Mouse (Mus musculus) adrenal gland, postnatal 4 days (tissue): ENCODE data around the gene Stub1. TPM values are rescaled to one million over a fixed set of nuclear protein-coding genes. Genes with fewer than 3 reads are reported as not detected.

Experiments
- DNase-seq, 2 experiments: peaks; one replicate each; pipeline ENCODE4 v3.0.0; 2021 to 2022; ENCODE audit warnings: low spot score in 2 of 2, mixed read lengths in 2 of 2
- microRNA-seq: library from miRNA; unstranded; fragments of <30 nt; microRNA quantifications from one replicate; pipeline ENCODE4 v1.2.0, GENCODE M21; 2021
- total RNA-seq, 2 experiments: library from RNA; stranded (reverse); gene quantifications; 2 replicates each; pipeline ENCODE4 v1.2.3; 2021

Gene Stub1
- total RNA-seq, 2 experiments from 2014 or later, result 210 to 213 TPM

DNA sequence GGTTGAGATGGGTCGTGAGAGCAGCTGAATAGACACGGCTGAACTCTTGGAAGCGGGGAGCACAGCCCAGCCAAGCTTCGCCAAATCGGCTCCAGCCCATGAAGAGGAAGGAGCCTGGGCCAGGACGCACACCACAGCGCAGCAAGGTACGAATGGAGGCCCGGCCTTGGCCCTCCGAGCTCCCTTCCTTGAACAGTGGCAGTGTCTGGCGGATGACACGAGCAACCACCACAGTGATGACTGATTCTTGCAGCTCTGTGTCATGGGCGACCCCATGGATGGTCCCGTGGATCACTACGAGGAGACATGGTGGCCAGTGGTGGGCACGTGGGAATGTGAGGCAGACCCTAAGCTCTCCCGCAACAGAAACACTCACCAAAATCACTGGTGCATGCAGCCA, 38.2 kb downstream of the Stub1 start:
- no peak for DNase-seq

DNA sequence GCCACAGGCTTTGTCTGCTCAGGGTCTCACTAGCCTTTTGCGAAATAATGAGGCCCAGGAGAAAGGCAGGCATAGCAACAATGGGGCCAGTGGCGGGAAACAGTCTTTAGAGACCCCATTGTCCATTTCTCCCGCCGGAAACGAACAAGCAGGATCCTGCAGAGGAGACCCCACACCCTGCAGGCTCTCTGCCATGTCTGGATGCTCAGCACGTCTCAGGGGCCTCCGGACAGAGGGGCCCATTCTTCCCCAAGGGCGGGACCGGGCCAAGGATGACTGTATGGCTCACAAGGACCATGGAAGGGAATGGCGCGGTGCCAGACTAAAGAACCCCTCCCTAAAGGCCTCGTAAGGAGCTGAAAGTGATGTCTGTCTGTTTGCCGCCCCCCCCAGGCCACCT, 39.0 kb downstream of the Stub1 start:
- DNase-seq, result no peak

DNA sequence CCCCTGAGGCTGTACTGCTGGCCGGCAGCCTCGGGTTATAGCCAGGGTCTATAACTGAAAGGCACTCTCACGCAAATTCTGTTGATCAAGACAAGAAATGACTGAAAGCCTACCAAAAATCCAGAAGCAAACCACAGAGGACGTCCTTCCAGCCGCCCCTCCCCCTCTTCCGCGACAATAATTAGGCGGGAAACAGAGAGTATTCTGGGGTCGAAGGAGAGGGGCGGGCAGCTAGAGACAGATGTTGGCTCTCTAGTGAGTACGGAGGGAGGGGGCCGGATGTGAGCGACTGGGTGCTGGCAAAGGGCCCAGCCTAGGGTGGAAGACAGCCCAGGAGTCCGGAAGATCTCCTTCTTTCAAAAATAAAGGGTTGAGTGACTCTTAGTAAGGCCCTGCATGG, 40.6 kb downstream of the Stub1 start, which contains the start of gene Fam173a:
TSS of gene Fam173a (minus strand) at position 287 of the 400 bp plus-strand sequence.
- peak in 1 of 2 experiments; percentile 68 for DNase-seq

DNA sequence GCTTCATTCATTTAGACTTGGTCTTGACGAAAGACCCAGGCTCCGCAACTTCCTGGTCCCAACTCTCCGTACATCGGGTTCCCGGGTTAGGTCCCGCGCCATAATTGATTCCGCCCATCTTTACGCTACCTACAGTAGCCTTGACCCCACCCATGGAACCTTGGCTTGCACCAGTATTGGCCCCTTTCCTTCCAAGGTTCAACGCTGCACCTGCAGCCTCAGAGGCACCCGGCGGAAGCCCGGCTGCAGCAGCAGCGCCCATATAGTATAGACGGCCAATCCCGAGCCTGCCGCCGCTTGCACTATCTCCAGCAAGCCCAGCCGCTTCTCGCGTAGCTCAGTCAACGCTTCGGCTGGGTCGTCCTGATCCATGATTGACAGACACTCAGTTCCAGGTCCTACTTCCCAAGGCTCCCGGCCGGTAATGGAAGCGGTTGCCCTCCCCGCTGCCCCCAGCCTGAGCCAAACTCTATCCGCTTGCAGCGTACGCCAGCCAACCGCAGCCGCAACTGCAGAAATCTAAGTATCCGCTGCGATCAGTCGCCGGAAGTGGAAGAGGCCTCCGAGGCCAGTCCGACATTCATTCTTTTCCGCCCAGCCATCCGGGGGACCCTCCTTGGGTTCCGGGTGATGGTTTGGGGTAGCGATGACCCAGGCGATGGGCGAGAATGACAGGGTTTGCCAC, 41.2 kb downstream of the Stub1 start:
- DNase-seq, result peak; percentile 75

DNA sequence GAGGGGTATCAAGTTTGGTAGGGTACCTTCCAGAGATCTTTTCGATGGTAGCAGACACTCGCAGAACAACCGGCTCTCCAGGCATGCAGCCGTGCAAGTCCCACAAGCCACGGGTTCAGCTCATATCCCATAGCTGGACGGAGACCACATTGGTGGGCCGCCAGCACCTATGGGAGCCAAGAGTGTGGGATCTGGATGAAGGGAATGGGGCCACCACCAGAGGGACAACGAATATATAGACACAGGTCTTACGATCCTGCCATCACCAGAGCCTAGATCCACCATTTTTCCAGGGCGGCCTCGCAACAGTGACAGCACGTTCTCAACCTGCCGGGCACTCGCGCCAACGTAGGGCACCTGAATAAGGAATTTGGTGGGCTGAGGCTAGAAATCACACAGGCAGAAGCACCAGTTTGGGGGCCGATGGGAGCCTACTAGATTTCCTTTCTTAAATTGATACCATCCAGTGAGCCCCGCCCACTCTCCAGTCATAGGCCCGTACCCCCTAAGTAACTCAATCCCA, 41.8 kb downstream of the Stub1 start:
- no peak for DNase-seq

DNA sequence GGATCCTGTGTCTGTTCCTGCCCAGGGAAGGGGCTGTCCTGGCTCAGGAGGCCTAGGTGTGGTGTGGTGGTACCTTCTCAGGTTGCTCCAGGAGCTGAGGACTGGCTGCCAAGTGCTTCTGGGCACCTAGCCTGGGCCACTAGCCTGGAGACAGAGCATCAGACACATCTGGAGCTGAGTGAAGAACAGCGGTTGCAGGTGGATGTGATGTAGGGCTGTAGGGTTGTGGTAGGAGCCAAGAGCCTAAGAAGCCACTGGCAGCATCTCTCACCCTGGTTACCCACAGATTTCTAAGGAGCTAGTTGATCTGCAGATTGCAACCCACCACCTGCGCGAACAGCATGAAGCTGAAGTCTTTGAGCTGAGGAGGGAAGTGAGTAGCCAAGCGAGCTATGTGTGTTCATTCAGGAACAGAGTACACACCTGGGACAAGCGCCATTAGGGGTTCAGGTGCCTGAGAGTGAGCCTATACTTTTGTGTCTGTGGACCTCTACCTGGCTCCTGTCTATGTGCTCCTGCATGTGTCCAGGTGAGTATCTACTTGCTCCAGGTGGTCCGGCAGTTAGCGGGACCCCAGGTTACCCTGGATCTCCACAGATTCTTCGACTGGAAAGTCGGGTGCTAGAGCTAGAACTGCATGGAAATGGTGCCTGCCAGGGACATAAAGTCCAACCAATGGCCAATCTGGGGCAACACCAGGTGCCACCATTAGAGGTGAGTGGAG, 46.3 kb downstream of the Stub1 start:
- no peak for DNase-seq

DNA sequence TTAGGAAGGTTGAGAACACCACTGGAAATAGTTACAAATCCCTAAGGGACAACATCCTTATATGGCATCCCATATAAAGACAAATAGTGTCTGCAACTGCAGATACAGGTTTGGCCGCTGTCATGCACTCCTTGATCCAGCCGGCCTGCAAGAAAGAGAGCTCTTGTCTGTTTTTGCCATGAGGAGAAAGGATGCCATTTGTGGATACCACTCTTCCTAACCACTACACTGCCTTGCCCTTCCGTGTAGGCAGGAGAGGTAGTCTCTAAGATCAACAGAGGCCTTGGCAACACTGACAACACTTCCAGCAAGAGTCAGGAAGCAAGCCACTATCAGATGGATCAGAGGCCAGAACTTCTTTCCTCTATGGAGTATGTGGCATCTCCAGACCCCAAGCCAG, 46.9 kb downstream of the Stub1 start, which contains the start of gene Ccdc78:
TSS of gene Ccdc78 (plus strand) at position 301 of the 400 bp plus-strand sequence.
- no peak for DNase-seq

DNA sequence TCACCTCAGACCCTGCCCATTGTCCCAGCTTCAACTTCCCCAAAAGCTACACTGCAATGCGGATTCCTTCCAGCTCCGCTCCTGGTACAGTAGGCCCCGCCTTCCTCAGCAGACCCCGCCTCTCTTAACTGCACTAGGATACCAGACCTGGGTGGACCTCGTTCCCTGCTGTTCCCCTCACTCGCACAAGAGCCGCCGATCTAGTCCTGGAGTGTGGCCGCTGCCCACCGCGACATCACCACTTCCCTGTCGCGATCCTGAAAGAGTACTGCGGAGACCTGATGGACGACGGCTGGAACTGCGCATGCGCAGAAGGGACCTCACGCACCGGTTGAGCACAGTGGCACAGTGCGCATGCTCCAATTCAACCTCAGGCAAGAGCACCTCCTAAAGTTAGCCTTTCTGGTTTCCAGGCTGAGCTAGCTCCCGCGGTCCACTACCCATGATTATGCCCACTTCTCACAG, 47.9 kb downstream of the Stub1 start, which contains the start of gene Haghl:
TSS of gene Haghl (minus strand) at position 393 of the 465 bp plus-strand sequence.
- DNase-seq, result peak; percentile 88 to 93

DNA sequence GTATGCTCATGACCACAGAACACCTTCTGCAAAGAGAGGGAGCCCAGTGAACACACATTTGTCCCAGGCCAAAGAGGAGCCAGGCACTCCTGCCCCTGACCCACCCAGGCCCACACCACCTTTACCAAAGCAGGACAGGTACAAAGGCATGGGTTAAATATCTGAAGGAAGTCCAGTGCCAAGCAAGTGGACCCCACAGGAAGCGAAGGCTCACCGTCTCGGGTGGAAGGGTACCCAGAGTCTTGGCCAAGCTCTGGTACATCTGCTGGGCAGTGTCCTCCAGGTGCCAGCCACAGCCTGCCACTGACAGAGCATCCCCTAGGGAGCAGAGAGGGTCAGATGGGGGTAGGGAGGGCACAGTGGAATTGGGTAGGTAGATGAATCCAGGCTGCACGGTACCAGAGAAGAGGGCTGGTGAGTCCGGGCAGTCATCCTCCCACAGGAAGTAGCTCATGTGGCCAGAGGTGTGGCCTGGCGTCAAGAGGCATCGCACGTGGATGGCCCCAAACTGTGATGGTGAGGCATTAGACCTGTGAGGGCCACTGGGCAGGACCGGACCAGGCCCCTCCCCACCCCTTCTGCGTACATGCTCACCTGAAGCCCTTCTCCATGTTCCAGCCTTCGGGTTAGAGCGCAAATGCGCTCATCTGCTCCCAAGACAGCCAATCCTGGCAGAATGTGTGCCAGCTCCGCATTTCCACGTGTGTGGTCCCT, 49.2 kb downstream of the Stub1 start:
- DNase-seq, result no peak

DNA sequence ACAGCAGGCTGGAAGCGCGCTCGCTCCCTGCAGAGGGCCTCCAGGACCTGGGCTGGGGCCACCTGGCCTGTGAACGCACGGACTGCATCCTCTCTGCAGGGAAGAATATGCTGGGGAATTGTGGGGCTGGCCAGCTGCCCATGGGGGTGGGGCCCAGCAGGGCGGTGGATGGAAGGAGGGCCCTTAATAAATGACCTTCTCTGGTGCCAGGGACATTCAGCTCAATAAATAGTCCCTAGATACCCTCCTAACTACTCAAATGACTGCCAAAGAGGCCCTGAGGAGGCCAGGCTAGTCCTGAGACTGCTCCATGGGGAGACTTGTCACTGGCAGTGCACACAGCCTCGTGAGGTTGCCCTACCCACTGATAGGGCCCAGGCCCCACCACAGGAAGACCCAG, 50.1 kb downstream of the Stub1 start:
- no peak for DNase-seq

DNA sequence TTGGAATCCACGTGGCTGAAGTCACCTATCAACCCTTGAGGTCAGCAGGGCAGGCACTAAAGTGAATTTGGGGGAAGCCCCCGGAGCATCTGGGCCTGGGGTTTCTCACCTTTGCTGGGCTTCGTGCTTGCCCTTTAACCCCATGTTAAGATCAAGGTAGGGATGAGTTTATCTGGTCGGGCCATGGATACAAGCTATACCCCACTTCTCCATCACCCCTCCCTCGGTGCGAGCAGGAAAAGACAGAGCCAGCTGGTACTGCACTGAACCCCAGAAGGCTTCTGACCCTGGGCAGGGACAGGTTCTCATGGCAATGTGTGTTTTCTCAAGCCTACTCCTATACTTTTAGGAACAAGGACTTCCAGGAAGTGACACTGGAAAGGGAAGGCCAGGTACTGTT, 51.9 kb downstream of the Stub1 start:
- no peak for DNase-seq

Small RNA genes lying within 50 kb of the gene (microRNA-seq; reads per million reads assigned to microRNA genes)
- 1.1 reads per million for gene Mir3082
- not detected for gene Mir6966

Other genes starting within 250 kb of the Stub1 start
- gene Gng13, start 116.2 kb downstream of the Stub1 start, total RNA-seq, result 1 to 10 TPM in 1 of 2 experiments, not detected in 1; 1.8 TPM
- gene Chtf18, start 106.0 kb downstream of the Stub1 start, total RNA-seq, result 10 to 100 TPM; 16.2 to 17.7 TPM
- gene Rpusd1, start 105.7 kb downstream of the Stub1 start, total RNA-seq, result 10 to 100 TPM; 16.6 to 18.2 TPM
- gene Mslnl, start 97.4 kb downstream of the Stub1 start, total RNA-seq, result not detected
- 10 to 100 TPM; 16.3 to 19.1 TPM for gene Msln, start 79.0 kb downstream of the Stub1 start, total RNA-seq
- gene Narfl, start 59.6 kb downstream of the Stub1 start, total RNA-seq, result 10 to 100 TPM; 39.5 to 40.8 TPM
- gene Haghl, start 47.7 kb downstream of the Stub1 start, total RNA-seq, result 10 to 100 TPM; 51.4 to 53.4 TPM
- under 1 TPM in 1 of 2 experiments, not detected in 1; 0.22 TPM for gene Ccdc78, start 46.8 kb downstream of the Stub1 start, total RNA-seq
- 10 to 100 TPM; 89.1 to 93.5 TPM for gene Fam173a, start 40.5 kb downstream of the Stub1 start, total RNA-seq
- not detected for gene AC134908.4, start 37.7 kb downstream of the Stub1 start, total RNA-seq
- gene Metrn, start 36.3 kb downstream of the Stub1 start, total RNA-seq, result 10 to 100 TPM; 71.1 to 74.5 TPM
- 10 to 100 TPM; 24.8 to 26.9 TPM for gene Fbxl16, start 24.3 kb downstream of the Stub1 start, total RNA-seq
- 10 to 100 TPM; 27.8 to 31.0 TPM for gene Wdr24, start 9.8 kb downstream of the Stub1 start, total RNA-seq
- 10 to 100 TPM; 72.9 to 81.8 TPM for gene Jmjd8, start 4.5 kb downstream of the Stub1 start, total RNA-seq
- gene Rhbdl1, start 3.9 kb upstream of the Stub1 start, total RNA-seq, result 10 to 100 TPM; 19.3 to 21.4 TPM
- gene Gm20683, start 8.4 kb upstream of the Stub1 start, total RNA-seq, result 10 to 100 TPM; 13.2 to 15.5 TPM
- gene Rhot2, start 11.4 kb upstream of the Stub1 start, total RNA-seq, result 10 to 100 TPM; 89.6 to 95.0 TPM
- gene Wdr90, start 28.1 kb upstream of the Stub1 start, total RNA-seq, result 10 to 100 TPM; 53.1 to 58.9 TPM
- 100 to 1,000 TPM; 193 to 209 TPM for gene Mcrip2, start 35.4 kb upstream of the Stub1 start, total RNA-seq
- gene Mettl26, start 41.7 kb upstream of the Stub1 start, total RNA-seq, result 10 to 100 TPM; 80.4 to 81.3 TPM
- gene Wfikkn1, start 47.5 kb upstream of the Stub1 start, total RNA-seq, result 1 to 10 TPM; 5.1 to 5.2 TPM
- gene Rab40c, start 86.3 kb upstream of the Stub1 start, total RNA-seq, result 10 to 100 TPM; 36.4 to 38.1 TPM
- 100 to 1,000 TPM in 1 of 2 experiments, 10 to 100 TPM in 1; 97.7 to 115 TPM for gene Pigq, start 111.5 kb upstream of the Stub1 start, total RNA-seq
- gene Nhlrc4, start 111.6 kb upstream of the Stub1 start, total RNA-seq, result 1 to 10 TPM in 1 of 2 experiments, under 1 TPM in 1; 0.54 to 1.5 TPM
- gene A930017K11Rik, start 119.2 kb upstream of the Stub1 start, total RNA-seq, result 1 to 10 TPM in 1 of 2 experiments, not detected in 1; 1.1 TPM
- gene Capn15, start 152.4 kb upstream of the Stub1 start, total RNA-seq, result 10 to 100 TPM; 24.0 to 24.2 TPM
- 10 to 100 TPM; 17.8 to 28.5 TPM for gene Rab11fip3, start 236.2 kb upstream of the Stub1 start, total RNA-seq